In the genomic region with DNA sequence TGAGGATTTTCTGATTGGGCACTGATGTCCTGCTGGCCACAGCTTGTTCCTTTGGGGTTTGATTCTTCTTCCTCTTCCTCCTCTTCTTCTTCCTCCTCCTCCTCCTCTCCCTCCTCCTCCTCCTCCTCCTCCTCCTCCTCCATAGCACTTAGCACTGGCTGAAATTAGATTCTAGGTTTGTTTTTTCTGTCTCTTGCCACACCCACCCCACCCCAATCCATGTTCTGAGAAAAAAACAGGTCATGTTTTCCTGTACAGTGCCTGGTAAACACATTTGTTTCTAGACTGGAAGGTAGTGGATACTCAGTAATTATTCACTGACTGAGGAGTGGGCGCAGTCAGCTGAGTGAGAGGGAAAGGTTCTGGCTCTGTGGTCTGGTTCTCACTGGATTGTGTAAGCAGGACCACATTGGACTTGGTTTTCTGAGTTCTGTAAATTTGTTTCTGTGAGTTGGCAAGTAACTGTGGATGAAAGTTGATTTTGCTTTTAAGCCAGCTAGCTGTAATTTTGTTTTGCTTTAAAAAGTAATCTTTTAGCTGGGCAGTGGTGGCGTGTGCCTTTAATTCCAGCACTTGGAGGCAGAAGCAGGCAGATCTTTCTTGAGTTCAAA, we compare ENCODE assay signal across 19 mouse cellular contexts. TPM values are rescaled to one million over a fixed set of nuclear protein-coding genes. Genes with fewer than 3 reads are reported as not detected.
A peak's percentile ranks its signal among the peaks of the same experiment; 100 is the strongest.
DNase-seq lines count a peak whose midpoint lies in the region; ATAC-seq and TF ChIP-seq lines count a peak whose summit lies in the region.
"Had no signal": no experiment of that assay in that cellular context is flagged by ENCODE, and none has a peak within 500 bp of the region (broad histone marks: within the 10 kb centered on the region; RNA-seq: fewer than 3 reads in every experiment).

No protein-coding gene starts in this region.

- peaks cover 44% of the 10 kb centered on the region for H3K4me1 ChIP-seq in cerebellum, adult 2 months (ENCODE audit: control insufficient read depth, insufficient read depth, low read length)
- H3K4me1 ChIP-seq in liver, embryonic 12.5 days: peaks cover 22% of the 10 kb centered on the region
- H3K4me1 ChIP-seq in liver, embryonic 11.5 days (replicated peaks; ENCODE audit: control insufficient read depth, insufficient read depth, low read length): peaks cover 16% of the 10 kb centered on the region

- no peaks in the 10 kb centered on the region for H3K36me3 ChIP-seq in liver, embryonic 12.5 days
- H3K36me3 ChIP-seq in liver, embryonic 11.5 days (ENCODE audit: control insufficient read depth, insufficient read depth, low read length): no peaks in the 10 kb centered on the region
- H3K36me3 ChIP-seq: embryonic facial prominence, embryonic 13.5 days; hindbrain, embryonic 13.5 days; limb, embryonic 12.5 days; lung, embryonic 15.5 days; midbrain, embryonic 12.5 days; neural tube, embryonic 13.5 days had no signal

- H3K4me3 ChIP-seq in cerebellum, adult 2 months (replicated peaks; ENCODE audit: insufficient read depth, low read depth, low read length): no peak overlapping the region
- H3K4me3 ChIP-seq in liver, embryonic 12.5 days: no peak overlapping the region
- no peak overlapping the region for H3K4me3 ChIP-seq in liver, embryonic 11.5 days (ENCODE audit: low read depth, low read length)
- H3K4me3 ChIP-seq: embryonic facial prominence, embryonic 13.5 days; hindbrain, embryonic 13.5 days; limb, embryonic 12.5 days; lung, embryonic 15.5 days; midbrain, embryonic 12.5 days; neural tube, embryonic 13.5 days had no signal

- H3K4me2 ChIP-seq in liver, embryonic 12.5 days: no peak overlapping the region
- H3K4me2 ChIP-seq in liver, embryonic 11.5 days: no peak overlapping the region
- H3K4me2 ChIP-seq: embryonic facial prominence, embryonic 13.5 days; hindbrain, embryonic 13.5 days; limb, embryonic 12.5 days; lung, embryonic 15.5 days; midbrain, embryonic 12.5 days; neural tube, embryonic 13.5 days had no signal

- no peaks in the 10 kb centered on the region for H3K9me3 ChIP-seq in liver, embryonic 12.5 days (replicated peaks)
- no peaks in the 10 kb centered on the region for H3K9me3 ChIP-seq in liver, embryonic 11.5 days (ENCODE audit: control insufficient read depth, low read length)
- H3K9me3 ChIP-seq: embryonic facial prominence, embryonic 13.5 days; hindbrain, embryonic 13.5 days; limb, embryonic 12.5 days; lung, embryonic 15.5 days; midbrain, embryonic 12.5 days; neural tube, embryonic 13.5 days had no signal

- peak overlapping the region; percentile 46; the same call in 1 of the 2 replicates for H3K27ac ChIP-seq in cerebellum, adult 2 months (ENCODE audit: insufficient read depth, low read length)
- H3K27ac ChIP-seq in liver, embryonic 12.5 days: peak overlapping the region; percentile 7; the same call in 1 of the 2 replicates
- no peak overlapping the region for H3K27ac ChIP-seq in liver, embryonic 11.5 days (ENCODE audit: low read depth, low read length)
- H3K27ac ChIP-seq: embryonic facial prominence, embryonic 13.5 days; hindbrain, embryonic 13.5 days; limb, embryonic 12.5 days; lung, embryonic 15.5 days; midbrain, embryonic 12.5 days had no signal

- TF ChIP-seq CTCF in cerebellum, adult 2 months (IDR thresholded peaks at IDR 0.05; ENCODE audit: borderline replicate concordance, insufficient read depth, low read depth, low read length): no peak

- peak; percentile 40; the same call in 1 of the 2 replicates for ATAC-seq in liver, embryonic 12.5 days
- ATAC-seq in liver, embryonic 11.5 days (replicated peaks; ENCODE audit: low FRiP score): no peak
- ATAC-seq in monocyte, adult 5-6 weeks (replicated peaks; ENCODE audit: insufficient number of reproducible peaks, low FRiP score, low TSS enrichment, poor library complexity, severe bottlenecking): no peak
- ATAC-seq: forebrain, postnatal 0 days; Patski had no signal

- TF ChIP-seq POLR2A in cerebellum, adult 2 months (IDR thresholded peaks at IDR 0.05; ENCODE audit: borderline replicate concordance, insufficient read depth, low read length): no peak

- H3K27me3 ChIP-seq in cerebellum, adult 2 months (ENCODE audit: control insufficient read depth, insufficient read depth, low read length): no peaks in the 10 kb centered on the region
- H3K27me3 ChIP-seq in liver, embryonic 12.5 days (replicated peaks): no peaks in the 10 kb centered on the region
- no peaks in the 10 kb centered on the region for H3K27me3 ChIP-seq in liver, embryonic 11.5 days (replicated peaks; ENCODE audit: control insufficient read depth, insufficient read depth, low read length)
- H3K27me3 ChIP-seq: embryonic facial prominence, embryonic 13.5 days; hindbrain, embryonic 13.5 days; limb, embryonic 12.5 days; lung, embryonic 15.5 days; midbrain, embryonic 12.5 days; neural tube, embryonic 13.5 days; Patski had no signal

- WGBS in cerebellum, adult 2 months: 95% methylated on average over 2 of the region's 2 CpGs
- WGBS in liver, embryonic 12.5 days (ENCODE audit: insufficient replicate concordance): 87% methylated on average over 2 of the region's 2 CpGs
- WGBS in liver, embryonic 11.5 days: 89% methylated on average over 2 of the region's 2 CpGs

- H3K9ac ChIP-seq in liver, embryonic 12.5 days: no peak overlapping the region
- H3K9ac ChIP-seq in liver, embryonic 11.5 days (ENCODE audit: low read depth, low read length): no peak overlapping the region
- H3K9ac ChIP-seq: embryonic facial prominence, embryonic 13.5 days; forebrain, postnatal 0 days; hindbrain, embryonic 13.5 days; limb, embryonic 12.5 days; lung, embryonic 15.5 days; midbrain, embryonic 12.5 days; neural tube, embryonic 13.5 days had no signal

- intact Hi-C loops in heart, postnatal 10 days (cut with DNase I): no loop called here

- no peak for DNase-seq in cerebellum, adult 2 months
- DNase-seq in cerebellum, adult 9-10 months: no peak
- DNase-seq in heart, adult 8-10 months (ENCODE audit: low spot score): peak; percentile 45
- DNase-seq in heart, postnatal 10 days: no peak
- no peak for DNase-seq in liver, embryonic 11.5 days (ENCODE audit: low spot score)
- DNase-seq in embryo, embryonic 9.5 days (ENCODE audit: extremely low spot score): no peak
- DNase-seq: adrenal gland, postnatal 10 days; cerebellum, postnatal 10 days; forebrain, postnatal 0 days; thymus, postnatal 25 days had no signal

RNA-seq across cellular contexts. Expression of a gene that starts 45.8 kb away (rescaled TPM):
- polyA plus RNA-seq in cerebellum, adult 2 months (2012; rRNA removed): 122 and 132 TPM in 2 replicates
- 10 to 100 TPM; 44.2 to 51.4 (median 46.2) TPM for total RNA-seq in heart, adult 8-10 months (2022)
- total RNA-seq in heart, postnatal 10 days (2021): 10 to 100 TPM; 65.4 to 67.4 TPM
- 34.5 and 36.0 TPM in 2 replicates for polyA plus RNA-seq in liver, embryonic 12.5 days (2016; fragmentation: Nextera tagmentation; extraction: Ambion mirVana)
- polyA plus RNA-seq in liver, embryonic 11.5 days (2014; fragmentation: Nextera tagmentation; extraction: Ambion mirVana): 44.2 and 54.1 TPM in 2 replicates
- 57.1 to 117 TPM (median 73.5 TPM) in 3 replicates for total RNA-seq in monocyte, adult 5-6 weeks (2017)
